Mouse (Mus musculus) midbrain, embryonic 16.5 days (tissue): Measurements from ENCODE around the gene Nxn. TPM values are rescaled to one million over a fixed set of nuclear protein-coding genes. Genes with fewer than 3 reads are reported as not detected.

Source experiments
- ATAC-seq: fragments of 200-750 bp; cut with Nextera tagmentation; 2 replicates; pipeline ENCODE4 v1.8.0; 2017; ENCODE audit warnings: moderate TSS enrichment
- H3K27ac ChIP-seq: fragments of 300-500 bp; sonication (generic); 2 replicates; pipeline ENCODE4 v1.5.1; 2014; ENCODE audit warnings: mild to moderate bottlenecking, low read length, mixed read lengths
- H3K27me3 ChIP-seq: fragments of 300-500 bp; sonication (generic); 2 replicates; pipeline ENCODE4 v1.6.1; 2014; ENCODE audit warnings: low read depth, low read length, mixed read lengths; ENCODE audit not compliant: control insufficient read depth, insufficient read depth
- H3K36me3 ChIP-seq: fragments of 300-500 bp; sonication (generic); 2 replicates; pipeline ENCODE4 v1.6.1; 2014; ENCODE audit warnings: mild to moderate bottlenecking, low read length, moderate library complexity, mixed read lengths; ENCODE audit not compliant: control insufficient read depth, insufficient read depth
- H3K4me1 ChIP-seq: fragments of 300-500 bp; sonication (generic); 2 replicates; pipeline ENCODE4 v1.6.1; 2014; ENCODE audit warnings: mild to moderate bottlenecking, low read length, mixed read lengths; ENCODE audit not compliant: control insufficient read depth, insufficient read depth
- H3K4me2 ChIP-seq: fragments of 300-500 bp; sonication (generic); 2 replicates; pipeline ENCODE4 v1.6.1; 2014; ENCODE audit warnings: mild to moderate bottlenecking, low read length, mixed read lengths
- H3K4me3 ChIP-seq: fragments of 300-500 bp; sonication (generic); 2 replicates; pipeline ENCODE4 v1.5.1; 2014; ENCODE audit warnings: low read depth, mild to moderate bottlenecking, low read length, moderate library complexity, mixed read lengths
- H3K9ac ChIP-seq: fragments of 300-500 bp; sonication (generic); 2 replicates; pipeline ENCODE4 v1.6.1; 2014; ENCODE audit warnings: low read depth, low read length, mixed read lengths
- H3K9me3 ChIP-seq: fragments of 300-500 bp; sonication (generic); replicated peaks from 2 replicates; pipeline ENCODE4 v1.6.1; 2014; ENCODE audit warnings: mild to moderate bottlenecking, low read length, mixed read lengths; ENCODE audit not compliant: control insufficient read depth, poor library complexity, severe bottlenecking
- WGBS: fragments of 180-500 bp; shearing (Covaris S2); extraction: QIAGEN DNeasy Blood & Tissue Kit; methylation state at CpG from one replicate; pipeline ENCODE4 v1.1.7; 2014; 5-methylcytosine and 5-hydroxymethylcytosine counted together
- polyA plus RNA-seq: library from polyadenylated mRNA; unstranded; fragments of >200 nt; fragmentation: Nextera tagmentation; extraction: Ambion mirVana; gene quantifications from 2 replicates; pipeline ENCODE4 v1.2.1, GENCODE M21; 2015

Gene Nxn
- polyA plus RNA-seq, 1 experiment from 2014 or later: 16.3 TPM

- H3K9ac ChIP-seq: no peak overlapping the region
- no peak for ATAC-seq
- peaks cover 8% of the 10 kb centered on the region for H3K4me1 ChIP-seq
- H3K36me3 ChIP-seq: no peaks in the 10 kb centered on the region
- H3K9me3 ChIP-seq: no peaks in the 10 kb centered on the region
- WGBS: 70% methylated on average over 9 of the region's 9 CpGs
- no peak overlapping the region for H3K27ac ChIP-seq
- H3K27me3 ChIP-seq: no peaks in the 10 kb centered on the region
- H3K4me3 ChIP-seq: no peak overlapping the region
- no peak overlapping the region for H3K4me2 ChIP-seq
Observed at GRCm38 (mm10) chr11:76324801-76325200, 74.1 kb downstream of the Nxn start.

- Histone ChIP-seq H3K9me3 (no peaks in the 10 kb centered on the region), H3K9ac (no peak overlapping the region), H3K4me1 (peaks cover 8% of the 10 kb centered on the region), H3K27ac (no peak overlapping the region), H3K4me3 (no peak overlapping the region), H3K4me2 (no peak overlapping the region), H3K27me3 (no peaks in the 10 kb centered on the region), H3K36me3 (no peaks in the 10 kb centered on the region)
- 47% methylated on average over 9 of the region's 9 CpGs for WGBS
- ATAC-seq: no peak
Observed at GRCm38 (mm10) chr11:76324207-76324606, 74.7 kb downstream of the Nxn start.

GRCm38 (mm10) chr11:76322939-76323338 lies 76.0 kb downstream of the Nxn start:
- no peaks in the 10 kb centered on the region for H3K27me3 ChIP-seq
- peaks cover 7% of the 10 kb centered on the region for H3K4me1 ChIP-seq
- no peak overlapping the region for H3K9ac ChIP-seq
- no peak overlapping the region for H3K4me2 ChIP-seq
- H3K9me3 ChIP-seq: no peaks in the 10 kb centered on the region
- H3K36me3 ChIP-seq: no peaks in the 10 kb centered on the region
- ATAC-seq: no peak
- whole genome bisulfite sequencing: 85% methylated on average over 5 of the region's 5 CpGs
- H3K27ac ChIP-seq: no peak overlapping the region
- no peak overlapping the region for H3K4me3 ChIP-seq

- no peak overlapping the region for H3K4me2 ChIP-seq
- no peaks in the 10 kb centered on the region for H3K9me3 ChIP-seq
- H3K36me3 ChIP-seq: no peaks in the 10 kb centered on the region
- H3K4me1 ChIP-seq: 0 out of 2 replicates have a peak, but pooled peaks cover 2% of the 10 kb centered on the region
- H3K27ac ChIP-seq: no peak overlapping the region
- H3K27me3 ChIP-seq: no peaks in the 10 kb centered on the region
- no peak overlapping the region for H3K4me3 ChIP-seq
- WGBS: 89% methylated on average over 1 of the region's 1 CpGs
- no peak overlapping the region for H3K9ac ChIP-seq
- no peak for ATAC-seq
Observed at GRCm38 (mm10) chr11:76322081-76322480, 76.9 kb downstream of the Nxn start.

GRCm38 (mm10) chr11:76320475-76320874 lies 78.5 kb downstream of the Nxn start:
- WGBS: 81% methylated on average over 9 of the region's 9 CpGs
- no peaks in the 10 kb centered on the region for H3K36me3 ChIP-seq
- H3K9ac ChIP-seq: no peak overlapping the region
- no peak for ATAC-seq
- no peaks in the 10 kb centered on the region for H3K27me3 ChIP-seq
- H3K4me1 ChIP-seq: 0 out of 2 replicates have a peak, but pooled peaks cover 2% of the 10 kb centered on the region
- H3K4me2 ChIP-seq: no peak overlapping the region
- H3K27ac ChIP-seq: no peak overlapping the region
- no peak overlapping the region for H3K4me3 ChIP-seq
- H3K9me3 ChIP-seq: no peaks in the 10 kb centered on the region

GRCm38 (mm10) chr11:76319714-76320435 lies 79.1 kb downstream of the Nxn start:
- WGBS: 65% methylated on average over 9 of the region's 9 CpGs
- no peaks in the 10 kb centered on the region for H3K36me3 ChIP-seq

GRCm38 (mm10) chr11:76317904-76318303 lies 81.0 kb downstream of the Nxn start:
- Histone ChIP-seq H3K9me3 (no peaks in the 10 kb centered on the region), H3K9ac (no peak overlapping the region), H3K36me3 (no peaks in the 10 kb centered on the region), H3K27ac (no peak overlapping the region), H3K4me3 (no peak overlapping the region), H3K27me3 (no peaks in the 10 kb centered on the region), H3K4me1 (0 out of 2 replicates have a peak, but pooled peaks cover 2% of the 10 kb centered on the region), H3K4me2 (no peak overlapping the region)
- WGBS: 47% methylated on average over 2 of the region's 2 CpGs
- no peak for ATAC-seq

More at GRCm38 (mm10) chr11:76319714-76320435, 79.1 kb downstream of the Nxn start:
- no peak overlapping the region for H3K4me2 ChIP-seq
- H3K27me3 ChIP-seq: no peaks in the 10 kb centered on the region
- ATAC-seq: no peak
- H3K4me1 ChIP-seq: 0 out of 2 replicates have a peak, but pooled peaks cover 2% of the 10 kb centered on the region
- H3K4me3 ChIP-seq: no peak overlapping the region
- no peak overlapping the region for H3K27ac ChIP-seq
- no peak overlapping the region for H3K9ac ChIP-seq
- no peaks in the 10 kb centered on the region for H3K9me3 ChIP-seq

GRCm38 (mm10) chr11:76315785-76316444 lies 83.0 kb downstream of the Nxn start:
- no peaks in the 10 kb centered on the region for H3K27me3 ChIP-seq
- WGBS: 93% methylated on average over 5 of the region's 5 CpGs
- H3K9ac ChIP-seq: no peak overlapping the region
- H3K4me2 ChIP-seq: no peak overlapping the region
- H3K27ac ChIP-seq: no peak overlapping the region
- H3K36me3 ChIP-seq: no peaks in the 10 kb centered on the region
- no peaks in the 10 kb centered on the region for H3K9me3 ChIP-seq
- no peak for ATAC-seq
- peaks cover 5% of the 10 kb centered on the region for H3K4me1 ChIP-seq
- H3K4me3 ChIP-seq: no peak overlapping the region

GRCm38 (mm10) chr11:76314741-76315140 lies 84.2 kb downstream of the Nxn start:
- no peaks in the 10 kb centered on the region for H3K9me3 ChIP-seq
- H3K4me3 ChIP-seq: no peak overlapping the region
- H3K36me3 ChIP-seq: no peaks in the 10 kb centered on the region
- H3K9ac ChIP-seq: no peak overlapping the region
- H3K4me1 ChIP-seq: peaks cover 5% of the 10 kb centered on the region
- WGBS: 83% methylated on average over 4 of the region's 4 CpGs
- H3K27ac ChIP-seq: no peak overlapping the region
- no peak overlapping the region for H3K4me2 ChIP-seq
- ATAC-seq: no peak
- H3K27me3 ChIP-seq: no peaks in the 10 kb centered on the region
